Mouse (Mus musculus): ENCODE results near the gene Ncln. TPM values are rescaled to one million over a fixed set of nuclear protein-coding genes. Genes with fewer than 3 reads are reported as not detected.

The Ncln gene
- total RNA-seq, 4 experiments from 2014 or later = 115 to 136 (median 123) TPM

GRCm38 (mm10) chr10:81513798-81514197 is 17.6 kb upstream of the Ncln start:
- no peak for DNase-seq

- DNase-seq = no peak
Measured at GRCm38 (mm10) chr10:81510246-81510810, 14.1 kb upstream of the Ncln start.

GRCm38 (mm10) chr10:81507691-81508489 is 11.7 kb upstream of the Ncln start:
- DNase-seq = no peak

GRCm38 (mm10) chr10:81507095-81507494 is 10.9 kb upstream of the Ncln start:
- no peak for DNase-seq

GRCm38 (mm10) chr10:81505016-81505664 is 8.9 kb upstream of the Ncln start:
- DNase-seq = no peak

GRCm38 (mm10) chr10:81502658-81503057 is 6.5 kb upstream of the Ncln start:
- peak; percentile 71 for DNase-seq

- DNase-seq = no peak
Measured at GRCm38 (mm10) chr10:81501863-81502262, 5.7 kb upstream of the Ncln start.

- DNase-seq = no peak
Measured at GRCm38 (mm10) chr10:81500032-81500431, 3.8 kb upstream of the Ncln start, which contains the start of gene S1pr4. Gene S1pr4 (minus strand): TSS chr10:81500132.

- DNase-seq = no peak
Measured at GRCm38 (mm10) chr10:81499250-81499901, 3.2 kb upstream of the Ncln start.

- no peak for DNase-seq
Measured at GRCm38 (mm10) chr10:81498316-81499249, 2.4 kb upstream of the Ncln start.

GRCm38 (mm10) chr10:81497401-81498270 is 1.4 kb upstream of the Ncln start:
- no peak for DNase-seq

GRCm38 (mm10) chr10:81496969-81497368 is 777 bp upstream of the Ncln start:
- DNase-seq = no peak

- no peak for DNase-seq
Measured at GRCm38 (mm10) chr10:81495616-81496263, 452 bp downstream of the Ncln start.

GRCm38 (mm10) chr10:81495151-81495550 is 1.0 kb downstream of the Ncln start:
- no peak for DNase-seq

- DNase-seq = no peak
Measured at GRCm38 (mm10) chr10:81494260-81495041, 1.7 kb downstream of the Ncln start.

- no peak for DNase-seq
Measured at GRCm38 (mm10) chr10:81493601-81494220, 2.5 kb downstream of the Ncln start.

- DNase-seq = no peak
Measured at GRCm38 (mm10) chr10:81492606-81493240, 3.5 kb downstream of the Ncln start.

- no peak for DNase-seq
Measured at GRCm38 (mm10) chr10:81491018-81491417, 5.2 kb downstream of the Ncln start.
